Mouse (Mus musculus) urinary bladder, postnatal 14 days (tissue): ENCODE data around the gene Osgin1.

ENCODE experiments used
- DNase-seq: peaks from one replicate; pipeline ENCODE4 v3.0.0; 2021; ENCODE audit warnings: low spot score

The Osgin1 gene

GRCm38 (mm10) chr8:119423631-119424141 is 10.2 kb upstream of the Osgin1 start:
- DNase-seq = peak; percentile 64

GRCm38 (mm10) chr8:119424199-119424733 is 9.7 kb upstream of the Osgin1 start:
- DNase-seq = no peak

GRCm38 (mm10) chr8:119424740-119425139 is 9.2 kb upstream of the Osgin1 start:
- no peak for DNase-seq

GRCm38 (mm10) chr8:119425533-119425932 is 8.4 kb upstream of the Osgin1 start:
- no peak for DNase-seq

GRCm38 (mm10) chr8:119426069-119426735 is 7.7 kb upstream of the Osgin1 start:
- no peak for DNase-seq

- peak; percentile 68 for DNase-seq
Measured at GRCm38 (mm10) chr8:119427634-119428349, 6.1 kb upstream of the Osgin1 start.

GRCm38 (mm10) chr8:119428350-119428740 is 5.6 kb upstream of the Osgin1 start:
- no peak for DNase-seq

- no peak for DNase-seq
Measured at GRCm38 (mm10) chr8:119428766-119429327, 5.1 kb upstream of the Osgin1 start.

- DNase-seq = no peak
Measured at GRCm38 (mm10) chr8:119429552-119429951, 4.4 kb upstream of the Osgin1 start.

GRCm38 (mm10) chr8:119430250-119430649 is 3.7 kb upstream of the Osgin1 start:
- DNase-seq = no peak

GRCm38 (mm10) chr8:119430690-119431089 is 3.2 kb upstream of the Osgin1 start:
- DNase-seq = no peak

GRCm38 (mm10) chr8:119432372-119432771 is 1.6 kb upstream of the Osgin1 start:
- DNase-seq = no peak

GRCm38 (mm10) chr8:119434569-119434968 is 645 bp downstream of the Osgin1 start:
- DNase-seq = no peak

GRCm38 (mm10) chr8:119435527-119435926 is 1.6 kb downstream of the Osgin1 start:
- DNase-seq = no peak

- DNase-seq = no peak
Measured at GRCm38 (mm10) chr8:119436331-119436730, 2.4 kb downstream of the Osgin1 start.

- peak; percentile 93 for DNase-seq
Measured at GRCm38 (mm10) chr8:119436933-119437332, 3.0 kb downstream of the Osgin1 start.

- peak; percentile 53 for DNase-seq
Measured at GRCm38 (mm10) chr8:119437506-119437905, 3.6 kb downstream of the Osgin1 start.

- no peak for DNase-seq
Measured at GRCm38 (mm10) chr8:119438876-119439275, 5.0 kb downstream of the Osgin1 start.

- DNase-seq = no peak
Measured at GRCm38 (mm10) chr8:119439424-119439823, 5.5 kb downstream of the Osgin1 start.

- DNase-seq = no peak
Measured at GRCm38 (mm10) chr8:119439893-119440249, 5.9 kb downstream of the Osgin1 start.

GRCm38 (mm10) chr8:119440250-119440951 is 6.5 kb downstream of the Osgin1 start:
- DNase-seq = peak; percentile 88

- DNase-seq = no peak
Measured at GRCm38 (mm10) chr8:119440952-119441270, 7.0 kb downstream of the Osgin1 start.
